In genomic region chr9:73002177-73002576, GRCm38 (mm10) we compare ENCODE assay signal across 25 mouse cellular contexts. TPM values are rescaled to one million over a fixed set of nuclear protein-coding genes. Genes with fewer than 3 reads are reported as not detected.
DNase-seq lines count a peak whose midpoint lies in the region; ATAC-seq and TF ChIP-seq lines count a peak whose summit lies in the region.
"Had no signal": no experiment of that assay in that cellular context is flagged by ENCODE, and none has a peak within 500 bp of the region (broad histone marks: within the 10 kb centered on the region; RNA-seq: fewer than 3 reads in every experiment).

No protein-coding gene starts in this region.

- TF ChIP-seq POLR2A in liver, adult 2 months (IDR thresholded peaks at IDR 0.05; ENCODE audit: extremely low read depth, insufficient read depth, low read length): no peak

- H3K36me3 ChIP-seq in kidney, embryonic 15.5 days: peaks cover 17% of the 10 kb centered on the region
- peaks cover 38% of the 10 kb centered on the region for H3K36me3 ChIP-seq in liver, adult 2 months (ENCODE audit: control insufficient read depth, insufficient read depth, low read length)
- 0 out of 2 replicates have a peak, but pooled peaks cover 4% of the 10 kb centered on the region for H3K36me3 ChIP-seq in liver, embryonic 11.5 days (ENCODE audit: control insufficient read depth, insufficient read depth, low read length)
- H3K36me3 ChIP-seq in intestine, embryonic 16.5 days (ENCODE audit: control insufficient read depth, insufficient read depth, low read length): no peaks in the 10 kb centered on the region

- H3K9ac ChIP-seq in kidney, embryonic 15.5 days: no peak overlapping the region
- H3K9ac ChIP-seq in liver, adult 2 months (ENCODE audit: low read depth, low read length): no peak overlapping the region
- no peak overlapping the region for H3K9ac ChIP-seq in liver, embryonic 11.5 days (ENCODE audit: low read depth, low read length)
- no peak overlapping the region for H3K9ac ChIP-seq in intestine, embryonic 16.5 days (ENCODE audit: low read depth, low read length)
- H3K9ac ChIP-seq: forebrain, embryonic 13.5 days; hindbrain, embryonic 15.5 days; limb, embryonic 12.5 days had no signal

- no peak for TF ChIP-seq CTCF in liver, adult 2 months (IDR thresholded peaks at IDR 0.05; ENCODE audit: low read depth, low read length)

- DNase-seq in kidney, adult 8-10 months: no peak
- DNase-seq in liver, adult 2 months (ENCODE audit: extremely low read depth, low read depth, low spot score): peak; percentile 18
- DNase-seq in liver, embryonic 11.5 days (ENCODE audit: low spot score): no peak
- DNase-seq in adrenal gland, postnatal 36 days: peak; percentile 37 to 48
- DNase-seq in testis, postnatal 10 days (ENCODE audit: low spot score): no peak
- DNase-seq: cerebellum, adult 9-10 months; lung, adult 18-20 months; lung, postnatal 10 days had no signal

- no peak overlapping the region for H3K4me3 ChIP-seq in kidney, embryonic 15.5 days (replicated peaks)
- no peak overlapping the region for H3K4me3 ChIP-seq in liver, adult 2 months (ENCODE audit: insufficient read depth, low read depth, low read length)
- no peak overlapping the region for H3K4me3 ChIP-seq in liver, embryonic 11.5 days (ENCODE audit: low read depth, low read length)
- H3K4me3 ChIP-seq in intestine, embryonic 16.5 days (ENCODE audit: low read length): no peak overlapping the region
- H3K4me3 ChIP-seq: forebrain, embryonic 13.5 days; hindbrain, embryonic 15.5 days; limb, embryonic 12.5 days had no signal

- no peaks in the 10 kb centered on the region for H3K4me1 ChIP-seq in kidney, embryonic 15.5 days
- H3K4me1 ChIP-seq in liver, adult 2 months (ENCODE audit: control insufficient read depth, insufficient read depth, low read length): peaks cover 4% of the 10 kb centered on the region; the same call in 1 of the 2 replicates
- H3K4me1 ChIP-seq in liver, embryonic 11.5 days (replicated peaks; ENCODE audit: control insufficient read depth, insufficient read depth, low read length): no peaks in the 10 kb centered on the region
- no peaks in the 10 kb centered on the region for H3K4me1 ChIP-seq in intestine, embryonic 16.5 days (ENCODE audit: control insufficient read depth, insufficient read depth, low read length)
- H3K4me1 ChIP-seq: forebrain, embryonic 13.5 days; hindbrain, embryonic 15.5 days; limb, embryonic 12.5 days had no signal

- no peaks in the 10 kb centered on the region for H3K9me3 ChIP-seq in kidney, embryonic 15.5 days (replicated peaks)
- no peaks in the 10 kb centered on the region for H3K9me3 ChIP-seq in liver, embryonic 11.5 days (ENCODE audit: control insufficient read depth, low read length)
- H3K9me3 ChIP-seq in intestine, embryonic 16.5 days (ENCODE audit: control insufficient read depth, low read length): no peaks in the 10 kb centered on the region
- H3K9me3 ChIP-seq: forebrain, embryonic 13.5 days; hindbrain, embryonic 15.5 days; limb, embryonic 12.5 days had no signal

- H3K27me3 ChIP-seq in kidney, embryonic 15.5 days: no peaks in the 10 kb centered on the region
- no peaks in the 10 kb centered on the region for H3K27me3 ChIP-seq in liver, adult 2 months (ENCODE audit: control insufficient read depth, insufficient read depth, low read length)
- no peaks in the 10 kb centered on the region for H3K27me3 ChIP-seq in liver, embryonic 11.5 days (replicated peaks; ENCODE audit: control insufficient read depth, insufficient read depth, low read length)
- H3K27me3 ChIP-seq in intestine, embryonic 16.5 days (replicated peaks; ENCODE audit: control insufficient read depth, insufficient read depth, low read length): no peaks in the 10 kb centered on the region
- H3K27me3 ChIP-seq: forebrain, embryonic 13.5 days; hindbrain, embryonic 15.5 days; limb, embryonic 12.5 days had no signal

- ATAC-seq in kidney, embryonic 15.5 days (replicated peaks; ENCODE audit: low FRiP score): no peak
- no peak for ATAC-seq in liver, embryonic 11.5 days (replicated peaks; ENCODE audit: low FRiP score)
- ATAC-seq in intestine, embryonic 16.5 days: 0 out of 2 replicates have a peak, but pooled peaks have one; percentile 46
- ATAC-seq: forebrain, embryonic 13.5 days had no signal

- H3K4me2 ChIP-seq in kidney, embryonic 15.5 days: no peak overlapping the region
- H3K4me2 ChIP-seq in liver, embryonic 11.5 days: no peak overlapping the region
- H3K4me2 ChIP-seq in intestine, embryonic 16.5 days (ENCODE audit: low read depth, low read length): no peak overlapping the region
- H3K4me2 ChIP-seq: forebrain, embryonic 13.5 days; heart, embryonic 11.5 days; hindbrain, embryonic 15.5 days; limb, embryonic 12.5 days; midbrain, embryonic 11.5 days had no signal

- 0 out of 2 replicates have a peak overlapping the region, but pooled peaks have one; percentile 25 for H3K27ac ChIP-seq in kidney, embryonic 15.5 days
- no peak overlapping the region for H3K27ac ChIP-seq in liver, adult 2 months (replicated peaks; ENCODE audit: insufficient read depth, low read depth, low read length)
- no peak overlapping the region for H3K27ac ChIP-seq in liver, embryonic 11.5 days (ENCODE audit: low read depth, low read length)
- H3K27ac ChIP-seq in intestine, embryonic 16.5 days (ENCODE audit: low read length): no peak overlapping the region
- H3K27ac ChIP-seq: forebrain, embryonic 13.5 days; hindbrain, embryonic 15.5 days; limb, embryonic 12.5 days had no signal

- no peaks in the 10 kb centered on the region for H3K79me2 ChIP-seq in liver, adult 2 months (ENCODE audit: control insufficient read depth, insufficient read depth, low read length)

- WGBS in kidney, embryonic 15.5 days: 63% methylated on average over 3 of the region's 3 CpGs
- WGBS in liver, adult 2 months: 36% methylated on average over 3 of the region's 3 CpGs
- 70% methylated on average over 3 of the region's 3 CpGs for WGBS in liver, embryonic 11.5 days
- WGBS in intestine, embryonic 16.5 days: 53% methylated on average over 3 of the region's 3 CpGs

RNA-seq across cellular contexts. Expression of gene Ccpg1, which starts 16.9 kb away (rescaled TPM):
- 34.7 and 36.6 TPM in 2 replicates for polyA plus RNA-seq in kidney, embryonic 15.5 days (2015; fragmentation: Nextera tagmentation; extraction: Ambion mirVana)
- 36.8 and 46.1 TPM in 2 replicates for total RNA-seq in liver, adult 2 months (2014; rRNA removed)
- polyA plus RNA-seq in liver, adult 2 months (2012; rRNA removed): 6.3 and 6.7 TPM in 2 replicates
- polyA plus RNA-seq in liver, embryonic 11.5 days (2014; fragmentation: Nextera tagmentation; extraction: Ambion mirVana): 14.8 and 18.9 TPM in 2 replicates
- 100 to 1,000 TPM; 125 to 146 TPM for total RNA-seq in adrenal gland, postnatal 36 days (2021)
- 23.5 and 24.4 TPM in 2 replicates for polyA plus RNA-seq in intestine, embryonic 16.5 days (2015; fragmentation: Nextera tagmentation; extraction: Ambion mirVana)

RNA-seq across cellular contexts. Expression of gene Ccpg1os, which starts 17.0 kb away (rescaled TPM):
- polyA plus RNA-seq in kidney, embryonic 15.5 days (2015; fragmentation: Nextera tagmentation; extraction: Ambion mirVana): 20.6 and 22.8 TPM in 2 replicates
- 11.9 and 15.8 TPM in 2 replicates for total RNA-seq in liver, adult 2 months (2014; rRNA removed)
- polyA plus RNA-seq in liver, adult 2 months (2012; rRNA removed): 9.4 and 10.1 TPM in 2 replicates
- 6.9 and 7.3 TPM in 2 replicates for polyA plus RNA-seq in liver, embryonic 11.5 days (2014; fragmentation: Nextera tagmentation; extraction: Ambion mirVana)
- 10 to 100 TPM; 17.8 to 18.6 TPM for total RNA-seq in adrenal gland, postnatal 36 days (2021)
- polyA plus RNA-seq in intestine, embryonic 16.5 days (2015; fragmentation: Nextera tagmentation; extraction: Ambion mirVana): 10.4 and 11.3 TPM in 2 replicates

RNA-seq across cellular contexts. Expression of gene Pigb, which starts 38.0 kb away (rescaled TPM):
- 16.2 and 16.3 TPM in 2 replicates for polyA plus RNA-seq in kidney, embryonic 15.5 days (2015; fragmentation: Nextera tagmentation; extraction: Ambion mirVana)
- 3.0 and 4.2 TPM in 2 replicates for total RNA-seq in liver, adult 2 months (2014; rRNA removed)
- polyA plus RNA-seq in liver, adult 2 months (2012; rRNA removed): 4.5 and 5.7 TPM in 2 replicates
- polyA plus RNA-seq in liver, embryonic 11.5 days (2014; fragmentation: Nextera tagmentation; extraction: Ambion mirVana): 17.1 and 21.0 TPM in 2 replicates
- total RNA-seq in adrenal gland, postnatal 36 days (2021): 10 to 100 TPM; 12.2 to 15.5 TPM
- 13.5 and 15.2 TPM in 2 replicates for polyA plus RNA-seq in intestine, embryonic 16.5 days (2015; fragmentation: Nextera tagmentation; extraction: Ambion mirVana)

RNA-seq across cellular contexts. Expression of gene Rab27a, which starts 42.5 kb away (rescaled TPM):
- 5.2 and 7.1 TPM in 2 replicates for polyA plus RNA-seq in kidney, embryonic 15.5 days (2015; fragmentation: Nextera tagmentation; extraction: Ambion mirVana)
- total RNA-seq in liver, adult 2 months (2014; rRNA removed): 1.9 and 2.6 TPM in 2 replicates
- 0.77 and 0.78 TPM in 2 replicates for polyA plus RNA-seq in liver, adult 2 months (2012; rRNA removed)
- 3.0 and 3.5 TPM in 2 replicates for polyA plus RNA-seq in liver, embryonic 11.5 days (2014; fragmentation: Nextera tagmentation; extraction: Ambion mirVana)
- 10 to 100 TPM; 23.2 to 35.5 TPM for total RNA-seq in adrenal gland, postnatal 36 days (2021)
- polyA plus RNA-seq in intestine, embryonic 16.5 days (2015; fragmentation: Nextera tagmentation; extraction: Ambion mirVana): 9.0 TPM in 2 replicates

RNA-seq across cellular contexts. Expression of gene Gm44503, which starts 43.5 kb away (rescaled TPM):
- not detected in 2 replicates for polyA plus RNA-seq in kidney, embryonic 15.5 days (2015; fragmentation: Nextera tagmentation; extraction: Ambion mirVana)
- not detected in 2 replicates for total RNA-seq in liver, adult 2 months (2014; rRNA removed)
- not detected in 2 replicates for polyA plus RNA-seq in liver, adult 2 months (2012; rRNA removed)
- not detected in 2 replicates for polyA plus RNA-seq in liver, embryonic 11.5 days (2014; fragmentation: Nextera tagmentation; extraction: Ambion mirVana)
- not detected for total RNA-seq in adrenal gland, postnatal 36 days (2021)
- not detected in 2 replicates for polyA plus RNA-seq in intestine, embryonic 16.5 days (2015; fragmentation: Nextera tagmentation; extraction: Ambion mirVana)
- total RNA-seq: gastrocnemius, adult 8-10 months; hematopoietic stem cell, adult 5-6 weeks; layer of hippocampus, postnatal 14 days; MEL; midbrain, postnatal 0 days had no signal
- polyA plus RNA-seq: C2C12; embryonic facial prominence, embryonic 14.5 days; forebrain, embryonic 13.5 days; heart, embryonic 11.5 days; heart, postnatal 0 days; hindbrain, embryonic 15.5 days; intestine, embryonic 14.5 days; limb, embryonic 12.5 days; midbrain, embryonic 11.5 days; midbrain, postnatal 0 days; neural tube, embryonic 14.5 days had no signal

Comparison
In these comparisons a context has a peak if more than half of its experiments do, and no peak if none do; other contexts are left out.
1. DNase-seq: peak in liver, adult 2 months (single experiment) and adrenal gland, postnatal 36 days (2 of 2); none in kidney, adult 8-10 months (0 of 2), liver, embryonic 11.5 days (single experiment) and testis, postnatal 10 days (single experiment).